Mouse (Mus musculus) retina, adult 2 months (tissue): Measurements from ENCODE around the gene Sord.

Experiments
- DNase-seq: peaks from one replicate; pipeline ENCODE4 v3.0.0-alpha.2; 2012; ENCODE audit warnings: low read depth, low spot score

The Sord gene

DNA sequence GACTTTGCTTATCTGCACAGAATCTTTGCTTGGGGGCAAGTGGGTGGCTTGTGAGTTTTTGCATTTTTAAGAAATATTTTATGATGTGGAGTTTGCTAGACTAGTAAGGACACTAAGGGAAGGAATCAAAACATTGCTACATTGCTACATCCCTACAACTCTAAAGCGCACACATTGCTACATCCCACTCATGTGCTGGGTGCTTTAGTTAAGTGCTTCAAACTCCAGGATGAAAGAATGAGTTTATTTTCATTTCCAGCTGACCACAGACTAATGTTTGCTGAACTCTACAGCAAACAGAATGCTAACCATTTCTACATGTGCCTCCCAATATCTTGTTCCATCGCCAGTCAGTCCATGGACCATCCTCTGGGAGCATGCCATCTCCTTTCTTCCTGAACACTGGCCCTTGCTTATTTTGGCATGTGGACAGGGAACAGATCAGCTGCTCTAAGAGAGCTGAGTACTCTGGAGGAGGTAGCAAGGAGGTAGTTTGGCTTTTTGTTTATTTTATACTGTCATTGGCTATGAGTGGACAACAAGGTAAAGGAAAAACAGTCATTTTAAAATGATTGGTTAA, 3.4 kb downstream of the Sord start:
- no peak for DNase-seq

GRCm38 (mm10) chr2:122240735-122241134, 6.2 kb downstream of the Sord start:
- DNase-seq = no peak

DNA sequence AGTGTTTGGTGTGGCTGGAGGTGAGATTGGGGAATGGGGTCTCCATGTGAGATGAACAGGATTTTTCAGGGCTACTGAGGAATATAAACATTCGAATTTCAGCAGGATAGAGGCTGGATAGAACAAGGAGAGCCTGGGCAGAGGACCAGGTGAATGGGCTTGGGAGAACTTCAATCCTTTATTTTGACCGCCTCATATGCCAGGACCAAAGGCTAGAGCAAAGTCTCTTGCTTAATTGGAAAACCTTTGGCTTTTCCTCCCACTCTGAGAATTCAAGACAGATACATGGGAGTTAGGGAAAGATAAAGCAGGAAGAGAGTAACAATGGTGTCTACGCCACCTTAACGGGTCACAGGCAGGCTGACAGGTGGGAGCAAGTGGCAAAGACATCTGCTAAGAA, 6.7 kb downstream of the Sord start:
- no peak for DNase-seq

DNA sequence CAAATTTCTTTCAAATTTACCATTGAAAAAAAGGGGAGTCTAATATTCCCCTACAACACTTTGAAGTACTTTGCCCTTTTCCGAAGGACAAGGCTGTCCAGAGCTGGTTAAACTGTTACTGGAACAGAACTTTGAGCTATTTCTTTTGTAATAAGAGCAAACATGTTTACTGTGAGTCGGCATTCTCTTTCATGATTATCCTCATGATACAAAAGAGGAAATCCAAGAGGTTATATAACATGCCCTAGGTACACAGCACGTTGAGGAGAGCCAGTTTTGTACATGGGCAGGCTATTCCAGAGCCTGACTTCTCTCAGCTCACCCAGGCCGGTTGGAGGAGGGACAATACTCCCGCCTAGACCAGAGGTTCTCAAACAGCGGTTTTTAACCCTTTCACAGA, 7.4 kb downstream of the Sord start:
- no peak for DNase-seq

DNA sequence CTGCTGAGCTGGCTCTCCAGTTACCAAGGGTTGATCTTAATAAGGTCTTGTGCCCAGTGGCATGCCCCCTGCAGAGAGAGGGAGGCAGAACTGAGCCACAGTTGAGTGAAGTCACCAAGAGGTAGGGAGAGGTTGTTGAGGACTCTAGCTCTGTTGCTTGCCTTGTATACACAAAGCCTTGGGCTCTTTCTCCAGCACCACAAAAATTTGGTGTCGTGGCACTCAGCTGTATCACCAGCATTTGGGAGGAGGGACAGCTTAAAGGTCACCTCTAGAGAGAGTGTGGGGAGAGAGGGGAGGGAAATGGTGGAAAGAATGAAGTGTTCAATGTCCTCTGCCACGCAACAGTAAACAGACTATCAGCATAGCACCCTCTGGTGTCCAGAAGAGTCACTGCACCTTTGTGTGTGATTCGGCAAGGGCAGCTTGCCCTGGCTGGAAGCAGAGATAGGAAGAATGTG, 9.2 kb downstream of the Sord start:
- DNase-seq = peak; percentile 38

DNA sequence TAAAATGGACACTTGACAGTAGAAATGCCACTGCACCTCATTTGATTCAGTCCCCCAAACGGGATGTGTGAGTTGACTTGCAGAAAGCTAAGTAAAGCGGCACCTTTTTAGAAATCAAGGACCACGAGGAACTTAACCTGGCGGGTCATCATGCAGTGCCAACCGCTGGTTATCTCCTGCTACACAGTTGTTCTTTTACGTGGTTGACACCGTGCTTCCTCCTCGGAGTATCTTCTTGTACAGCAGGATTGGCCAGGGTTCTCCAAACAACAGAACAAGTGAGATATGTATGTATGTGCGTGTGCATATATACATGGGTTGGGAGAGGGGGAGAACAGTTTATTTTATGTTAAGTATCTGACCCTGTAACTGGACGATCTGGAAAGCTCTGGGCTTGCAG, 13.2 kb downstream of the Sord start:
- DNase-seq = no peak

DNA sequence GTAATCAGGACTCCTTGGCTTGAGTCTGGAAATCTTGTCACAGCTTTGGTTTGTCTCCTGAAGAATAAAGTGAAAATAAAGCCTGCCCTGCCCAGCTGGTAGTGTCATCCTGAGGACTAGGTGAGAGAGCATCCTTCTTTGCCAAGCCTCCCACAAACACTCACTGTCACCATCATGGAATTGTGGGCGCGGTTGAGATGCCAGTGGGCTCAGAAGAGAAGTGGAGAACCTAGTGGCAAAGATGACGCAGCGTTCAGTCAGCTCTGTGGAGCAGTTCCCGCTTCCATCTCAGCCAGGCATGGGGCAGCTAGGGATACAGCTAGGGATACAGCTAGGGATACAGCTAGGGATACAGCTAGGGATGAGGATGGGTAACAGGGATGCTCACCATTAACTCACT, 21.4 kb downstream of the Sord start:
- no peak for DNase-seq

GRCm38 (mm10) chr2:122260729-122261128, 26.2 kb downstream of the Sord start:
- no peak for DNase-seq

DNA sequence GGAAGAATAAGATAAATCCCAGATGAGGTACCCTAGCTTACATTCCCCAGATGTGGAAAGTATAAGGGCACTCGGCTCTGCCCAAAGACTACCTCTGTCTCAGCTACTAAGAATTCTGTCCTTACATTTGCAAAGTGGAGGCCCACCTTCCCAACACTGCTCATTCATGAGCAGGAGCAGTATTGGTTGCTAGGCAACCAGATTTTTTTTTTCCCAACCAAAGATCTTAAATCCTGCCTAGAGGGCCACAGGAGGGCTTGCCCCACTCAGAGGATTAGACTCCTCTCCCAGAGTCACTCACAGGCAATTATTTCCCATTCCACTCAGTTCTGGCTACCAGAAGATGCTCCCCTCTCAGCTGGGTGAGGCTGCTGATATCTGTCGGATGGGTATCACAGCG, 30.1 kb downstream of the Sord start:
- DNase-seq = no peak

- no peak for DNase-seq
Measured at GRCm38 (mm10) chr2:122266407-122267193, 32.1 kb downstream of the Sord start.

DNA sequence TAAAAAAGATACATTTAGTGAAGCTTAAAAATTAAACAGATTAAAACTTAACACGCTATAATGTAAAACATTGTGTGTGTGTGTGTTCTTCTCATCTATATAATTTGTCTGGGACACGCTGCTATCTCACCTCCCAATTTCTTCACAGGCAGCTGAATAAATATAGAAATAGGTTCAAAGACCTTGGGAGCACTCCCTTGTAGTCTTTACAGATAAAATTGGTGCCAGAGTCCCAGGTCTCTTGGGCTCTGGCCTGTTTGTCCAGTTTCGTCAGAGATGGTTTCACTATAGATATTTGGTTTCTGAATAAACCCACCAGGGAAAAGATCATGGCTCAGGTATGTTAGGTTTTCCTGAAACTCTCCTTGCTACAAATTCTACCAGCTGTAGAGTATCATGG, 44.2 kb downstream of the Sord start:
- no peak for DNase-seq

GRCm38 (mm10) chr2:122284091-122284490, 49.5 kb downstream of the Sord start:
- DNase-seq = no peak

DNA sequence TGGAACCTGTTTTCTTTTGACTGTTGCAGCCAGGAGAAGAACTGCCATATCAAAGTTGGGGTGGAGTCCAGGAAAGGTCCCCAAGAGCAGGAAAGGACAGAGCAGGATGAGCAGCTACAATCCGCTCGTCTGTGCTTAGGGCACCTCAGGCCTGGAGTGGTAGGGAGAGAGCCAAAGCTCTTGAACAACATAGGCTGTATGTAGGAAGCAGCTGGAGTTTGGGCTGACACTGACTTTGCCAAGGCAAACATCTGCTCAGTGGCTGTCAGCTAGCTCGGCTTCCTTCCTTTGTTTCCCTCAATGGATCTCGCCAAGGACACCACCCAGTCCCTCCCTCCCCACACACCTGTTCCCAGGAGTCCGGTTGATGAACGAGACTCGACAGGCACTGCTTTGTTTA, 51.6 kb downstream of the Sord start:
- no peak for DNase-seq

DNA sequence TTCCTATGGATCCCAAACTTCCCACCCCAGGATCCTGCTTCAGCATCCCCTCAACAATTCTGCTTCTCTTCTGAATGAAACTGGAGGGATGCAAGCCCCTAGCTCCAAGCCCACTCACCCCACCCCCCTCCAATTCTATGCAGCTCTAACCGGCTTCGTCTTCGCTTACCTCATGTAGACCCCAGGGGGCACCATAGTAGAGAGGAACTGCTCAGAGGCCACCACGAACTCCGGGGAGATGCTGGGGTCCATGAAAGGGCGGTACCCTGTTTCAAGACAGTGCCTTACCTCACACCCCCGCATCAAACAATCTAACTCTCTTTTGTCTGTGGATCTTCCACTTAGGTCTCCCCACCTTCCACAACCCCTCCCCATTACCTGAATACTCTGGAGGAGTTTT, 60.4 kb downstream of the Sord start:
- DNase-seq = no peak

DNA sequence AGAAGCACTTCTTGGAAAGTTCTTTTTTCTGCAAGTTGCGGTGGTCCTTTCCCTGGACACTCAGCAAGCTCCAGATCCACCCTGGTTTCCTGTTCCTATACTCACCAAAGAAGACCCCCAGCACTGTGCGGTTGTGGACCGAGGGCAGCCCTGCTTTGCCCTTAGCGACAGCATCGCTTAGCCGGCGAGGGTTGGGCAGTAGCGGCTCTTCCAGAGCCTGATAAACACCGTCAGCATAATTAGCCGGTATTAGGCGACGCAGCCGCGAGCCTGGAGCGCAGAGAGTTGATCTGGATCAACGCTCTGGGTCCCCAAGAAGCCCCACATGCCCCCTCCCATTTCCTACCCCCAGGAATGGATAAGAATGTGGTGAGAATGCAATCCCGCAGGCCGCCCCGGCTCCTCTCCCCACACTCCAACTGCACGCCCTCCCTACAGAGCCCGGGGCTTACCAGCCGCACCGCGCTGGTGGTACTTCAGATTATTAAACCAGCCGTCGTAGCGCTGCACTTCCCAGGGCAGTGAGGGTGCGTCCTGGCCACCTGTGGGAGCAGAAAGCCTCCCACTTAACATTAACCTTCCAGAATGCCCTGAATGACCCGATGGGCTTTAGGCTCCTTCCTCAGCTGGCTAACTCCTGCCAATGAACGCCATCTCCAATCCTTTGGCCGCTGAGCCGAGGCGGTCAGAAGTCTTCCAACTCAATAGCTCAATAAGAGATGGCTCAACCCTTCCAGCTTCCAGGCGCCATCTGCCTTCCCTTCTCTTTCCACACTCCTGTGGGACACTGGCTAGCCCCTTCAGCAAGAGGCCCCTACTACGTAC, 62.9 kb downstream of the Sord start:
- DNase-seq = no peak

DNA sequence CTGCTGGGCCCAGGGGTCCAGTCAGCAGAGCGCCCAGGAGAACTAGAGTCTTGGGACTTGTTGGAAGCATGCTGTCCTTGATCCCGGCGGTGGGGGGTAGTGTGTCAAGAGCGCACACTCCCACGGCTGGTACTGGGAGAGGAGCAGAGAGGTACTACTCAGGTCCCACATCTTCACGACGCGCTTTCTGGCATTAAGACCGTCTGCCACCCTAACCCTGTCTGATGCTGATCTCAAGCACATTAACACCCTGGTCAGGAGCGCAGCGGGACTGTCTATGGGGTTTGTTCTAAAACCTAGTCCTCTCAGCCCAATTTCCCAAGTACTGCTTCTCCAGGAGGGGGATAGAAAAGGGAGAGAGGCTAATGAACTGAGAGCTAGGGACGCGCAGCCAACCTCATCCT, 63.5 kb downstream of the Sord start, which contains the start of gene Duox2:
Gene Duox2, minus strand, starts transcription at position 354 of the 404 bp plus-strand sequence.
- no peak for DNase-seq

- no peak for DNase-seq
Measured at GRCm38 (mm10) chr2:122298596-122299490, 64.3 kb downstream of the Sord start, which contains the start of gene Duoxa2. TSS of gene Duoxa2 (plus strand) at chr2:122298900.

DNA sequence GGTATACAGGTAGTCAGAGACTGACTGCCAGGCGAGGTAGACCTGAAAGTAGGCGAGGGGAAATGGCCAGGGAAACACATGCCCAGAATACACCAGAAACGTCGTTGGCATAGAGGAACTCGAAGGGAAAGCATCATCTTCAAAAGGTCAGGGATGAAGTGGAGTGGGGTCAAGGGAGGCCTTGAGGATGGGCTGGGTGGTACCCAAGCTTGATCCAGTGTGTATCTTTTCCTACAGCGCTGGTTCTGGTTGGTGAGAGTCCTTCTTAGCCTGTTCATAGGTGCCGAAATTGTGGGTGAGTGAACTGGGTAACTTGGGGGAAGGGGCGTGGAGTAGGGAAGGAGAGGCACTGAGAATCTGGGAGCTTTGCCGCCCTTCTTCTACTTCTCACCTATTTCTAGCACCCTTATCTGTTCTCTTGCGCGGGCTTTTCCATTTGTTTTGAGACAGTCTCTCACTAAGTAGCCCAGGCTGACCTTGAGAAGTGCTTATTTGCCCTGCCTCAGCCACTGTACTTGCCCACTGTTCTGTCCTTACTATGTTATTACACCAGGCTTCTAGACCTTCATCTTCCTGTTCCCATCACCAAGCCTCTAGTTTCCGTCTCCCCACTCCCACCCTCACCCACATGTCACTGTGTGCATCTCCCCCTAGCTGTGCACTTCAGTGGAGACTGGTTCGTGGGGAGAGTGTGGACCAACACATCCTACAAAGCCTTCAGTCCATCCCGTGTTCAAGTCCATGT, 65.5 kb downstream of the Sord start:
- no peak for DNase-seq

GRCm38 (mm10) chr2:122300656-122301020, 66.1 kb downstream of the Sord start:
- DNase-seq = no peak

DNA sequence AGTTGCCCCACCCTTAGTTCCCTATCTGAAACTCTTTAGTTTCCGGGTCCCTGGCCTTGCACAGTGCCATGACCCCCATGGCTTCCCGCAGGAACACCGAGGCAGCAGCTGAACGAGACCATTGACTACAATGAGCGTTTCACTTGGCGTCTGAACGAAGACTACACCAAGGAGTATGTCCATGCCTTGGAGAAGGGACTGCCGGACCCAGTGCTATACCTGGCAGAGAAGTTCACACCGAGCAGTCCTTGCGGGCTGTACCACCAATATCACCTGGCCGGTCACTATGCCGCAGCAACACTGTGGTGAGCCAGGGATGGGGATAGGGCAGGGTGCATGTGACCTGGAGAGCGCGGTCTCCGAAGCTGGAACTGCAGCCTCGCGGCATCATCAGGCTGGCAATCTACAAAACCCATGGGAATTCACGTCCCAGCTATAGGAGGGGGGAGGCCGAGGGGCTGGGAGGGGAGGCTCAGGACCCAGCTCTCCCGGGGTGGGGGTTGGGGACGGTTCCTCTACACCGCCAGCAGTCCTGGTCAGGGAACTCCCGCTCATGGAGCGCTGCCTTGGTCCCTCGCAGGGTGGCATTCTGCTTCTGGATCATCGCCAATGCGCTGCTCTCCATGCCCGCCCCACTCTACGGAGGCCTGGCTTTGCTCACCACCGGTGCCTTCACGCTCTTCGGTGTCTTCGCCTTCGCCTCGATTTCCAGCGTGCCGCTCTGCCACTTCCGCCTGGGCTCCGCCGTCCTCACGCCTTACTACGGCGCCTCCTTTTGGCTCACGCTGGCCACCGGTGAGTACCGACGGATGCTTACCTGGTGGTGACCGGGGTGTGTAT, 66.8 kb downstream of the Sord start:
- DNase-seq = no peak
